Mouse (Mus musculus) limb, embryonic 11.5 days (tissue): ENCODE results near the gene Cd79b. TPM values are rescaled to one million over a fixed set of nuclear protein-coding genes. Genes with fewer than 3 reads are reported as not detected.
A peak's percentile ranks its signal among the peaks of the same experiment; 100 is the strongest.

Experiments used
- ATAC-seq: fragments of 200-750 bp; cut with Nextera tagmentation; 2 replicates; pipeline ENCODE4 v1.8.0; 2017; ENCODE audit warnings: low read depth; ENCODE audit not compliant: insufficient number of reproducible peaks, low FRiP score, low TSS enrichment
- DNase-seq: peaks from one replicate; pipeline ENCODE4 v3.0.0-alpha.2; 2015; ENCODE audit warnings: low spot score
- H3K27ac ChIP-seq: fragments of 300-500 bp; sonication (generic); replicated peaks from 2 replicates; pipeline ENCODE4 v1.5.1; 2014; ENCODE audit warnings: low read depth, mild to moderate bottlenecking, low read length
- H3K27me3 ChIP-seq: fragments of 300-500 bp; sonication (generic); 2 replicates; pipeline ENCODE4 v1.6.1; 2014; ENCODE audit warnings: mild to moderate bottlenecking, low read length, mixed read lengths; ENCODE audit not compliant: control insufficient read depth, insufficient read depth
- H3K36me3 ChIP-seq: fragments of 300-500 bp; sonication (generic); 2 replicates; pipeline ENCODE4 v1.6.1; 2014; ENCODE audit warnings: mild to moderate bottlenecking, low read length, moderate library complexity, mixed read lengths; ENCODE audit not compliant: control insufficient read depth, insufficient read depth
- H3K4me1 ChIP-seq: fragments of 300-500 bp; sonication (generic); 2 replicates; pipeline ENCODE4 v1.6.1; 2014; ENCODE audit warnings: low read length, mixed read lengths; ENCODE audit not compliant: control insufficient read depth, insufficient read depth
- H3K4me2 ChIP-seq: fragments of 300-500 bp; sonication (generic); 2 replicates; pipeline ENCODE4 v1.6.1; 2014; ENCODE audit warnings: low read depth, mild to moderate bottlenecking, moderate library complexity; ENCODE audit not compliant: severe bottlenecking
- H3K4me3 ChIP-seq: fragments of 300-500 bp; sonication (generic); 2 replicates; pipeline ENCODE4 v1.5.1; 2014; ENCODE audit warnings: low read depth, low read length
- H3K9ac ChIP-seq: fragments of 300-500 bp; sonication (generic); 2 replicates; pipeline ENCODE4 v1.6.1; 2014; ENCODE audit warnings: mild to moderate bottlenecking, low read length
- H3K9me3 ChIP-seq: fragments of 300-500 bp; sonication (generic); 2 replicates; pipeline ENCODE4 v1.6.1; 2016; ENCODE audit warnings: low read length; ENCODE audit not compliant: control insufficient read depth
- WGBS: fragments of 180-500 bp; shearing (Covaris S2); extraction: QIAGEN DNeasy Blood & Tissue Kit; methylation state at CpG from one replicate; pipeline ENCODE4 v1.1.7; 2014; 5-methylcytosine and 5-hydroxymethylcytosine counted together
- polyA plus RNA-seq: library from polyadenylated mRNA; unstranded; fragments of >200 nt; fragmentation: Nextera tagmentation; extraction: Ambion mirVana; gene quantifications from 2 replicates; pipeline ENCODE4 v1.2.1, GENCODE M21; 2014

Gene Cd79b
- polyA plus RNA-seq, 1 experiment from 2014 or later: 2.1 TPM

- Histone ChIP-seq H3K4me2 (no peak overlapping the region), H3K9ac (no peak overlapping the region), H3K9me3 (no peaks in the 10 kb centered on the region), H3K4me1 (0 out of 2 replicates have a peak, but pooled peaks cover 2% of the 10 kb centered on the region), H3K27ac (no peak overlapping the region), H3K4me3 (no peak overlapping the region), H3K27me3 (no peaks in the 10 kb centered on the region), H3K36me3 (no peaks in the 10 kb centered on the region)
- ATAC-seq: no peak
- DNase-seq: no peak
- 66% methylated on average over 6 of the region's 6 CpGs for WGBS
Measured at GRCm38 (mm10) chr11:106329128-106329527, 14.6 kb upstream of the Cd79b start.

GRCm38 (mm10) chr11:106328521-106328920 lies 14.0 kb upstream of the Cd79b start:
- Histone ChIP-seq H3K27me3 (no peaks in the 10 kb centered on the region), H3K27ac (no peak overlapping the region), H3K4me3 (no peak overlapping the region), H3K9me3 (no peaks in the 10 kb centered on the region), H3K36me3 (no peaks in the 10 kb centered on the region), H3K4me1 (no peaks in the 10 kb centered on the region), H3K4me2 (no peak overlapping the region), H3K9ac (no peak overlapping the region)
- ATAC-seq: no peak
- WGBS: 43% methylated on average over 5 of the region's 5 CpGs
- no peak for DNase-seq

- Histone ChIP-seq H3K9ac (no peak overlapping the region), H3K27ac (no peak overlapping the region), H3K4me1 (no peaks in the 10 kb centered on the region), H3K4me3 (no peak overlapping the region), H3K27me3 (no peaks in the 10 kb centered on the region), H3K36me3 (no peaks in the 10 kb centered on the region), H3K4me2 (no peak overlapping the region), H3K9me3 (no peaks in the 10 kb centered on the region)
- WGBS: 92% methylated on average over 8 of the region's 8 CpGs
- DNase-seq (no peak), ATAC-seq (no peak)
Measured at GRCm38 (mm10) chr11:106326475-106326874, 11.9 kb upstream of the Cd79b start.

GRCm38 (mm10) chr11:106325566-106326206 lies 11.1 kb upstream of the Cd79b start:
- Histone ChIP-seq H3K36me3 (no peaks in the 10 kb centered on the region), H3K9me3 (no peaks in the 10 kb centered on the region), H3K9ac (no peak overlapping the region), H3K27ac (no peak overlapping the region), H3K4me3 (no peak overlapping the region), H3K4me2 (no peak overlapping the region), H3K27me3 (no peaks in the 10 kb centered on the region), H3K4me1 (no peaks in the 10 kb centered on the region)
- no peak for ATAC-seq
- 69% methylated on average over 8 of the region's 8 CpGs for WGBS
- peak; percentile 81 for DNase-seq

GRCm38 (mm10) chr11:106324858-106325257 lies 10.3 kb upstream of the Cd79b start:
- no peak for ATAC-seq
- 82% methylated on average over 5 of the region's 5 CpGs for WGBS
- Histone ChIP-seq H3K27ac (no peak overlapping the region), H3K4me2 (no peak overlapping the region), H3K9ac (no peak overlapping the region), H3K4me3 (no peak overlapping the region), H3K27me3 (no peaks in the 10 kb centered on the region), H3K4me1 (no peaks in the 10 kb centered on the region), H3K36me3 (no peaks in the 10 kb centered on the region), H3K9me3 (no peaks in the 10 kb centered on the region)
- DNase-seq: no peak

- no peak overlapping the region for H3K4me2 ChIP-seq
- H3K36me3 ChIP-seq: no peaks in the 10 kb centered on the region
- DNase-seq (no peak), ATAC-seq (no peak)
- no peaks in the 10 kb centered on the region for H3K27me3 ChIP-seq
- no peaks in the 10 kb centered on the region for H3K9me3 ChIP-seq
- H3K9ac ChIP-seq: no peak overlapping the region
- no peak overlapping the region for H3K4me3 ChIP-seq
- no peak overlapping the region for H3K27ac ChIP-seq
- 71% methylated on average over 21 of the region's 21 CpGs for WGBS
- peaks cover 30% of the 10 kb centered on the region for H3K4me1 ChIP-seq
Measured at GRCm38 (mm10) chr11:106318406-106319366, 4.1 kb upstream of the Cd79b start.

GRCm38 (mm10) chr11:106317801-106318200 lies 3.2 kb upstream of the Cd79b start:
- Histone ChIP-seq H3K9ac (no peak overlapping the region), H3K4me2 (no peak overlapping the region), H3K36me3 (no peaks in the 10 kb centered on the region), H3K4me3 (no peak overlapping the region), H3K9me3 (no peaks in the 10 kb centered on the region), H3K27me3 (no peaks in the 10 kb centered on the region), H3K27ac (no peak overlapping the region), H3K4me1 (peaks cover 39% of the 10 kb centered on the region)
- DNase-seq (no peak), ATAC-seq (no peak)
- WGBS: 74% methylated on average over 7 of the region's 7 CpGs

GRCm38 (mm10) chr11:106316416-106316815 lies 1.9 kb upstream of the Cd79b start:
- Histone ChIP-seq H3K36me3 (no peaks in the 10 kb centered on the region), H3K4me1 (peaks cover 40% of the 10 kb centered on the region), H3K9ac (no peak overlapping the region), H3K27me3 (no peaks in the 10 kb centered on the region), H3K4me2 (peak overlapping the region; percentile 7; the same call in 1 of the 2 replicates), H3K4me3 (no peak overlapping the region), H3K9me3 (no peaks in the 10 kb centered on the region), H3K27ac (peak overlapping the region; percentile 14; the same call in 1 of the 2 replicates)
- WGBS: 20% methylated on average over 1 of the region's 1 CpGs
- no peak for ATAC-seq
- DNase-seq: no peak
